Mouse (Mus musculus) kidney, adult 9 months (tissue): ENCODE data around the gene Gm9936.
A peak's percentile ranks its signal among the peaks of the same experiment; 100 is the strongest.
"Not testable (repeated sequence)": the region's sequence is repeated elsewhere in the genome, so short reads cannot be mapped to it uniquely, and the experiment has no call there.

Source experiments
- DNase-seq: peaks from one replicate; pipeline ENCODE4 v3.0.0; 2022

The Gm9936 gene

GRCm38 (mm10) chr5:114858582-114858981 lies at the start of gene Gm9936:
Gene Gm9936, minus strand, starts transcription at chr5:114858682.
- no peak for DNase-seq

GRCm38 (mm10) chr5:114902413-114902812 lies 43.9 kb upstream of the Gm9936 start:
- DNase-seq, result peak; percentile 69

DNA sequence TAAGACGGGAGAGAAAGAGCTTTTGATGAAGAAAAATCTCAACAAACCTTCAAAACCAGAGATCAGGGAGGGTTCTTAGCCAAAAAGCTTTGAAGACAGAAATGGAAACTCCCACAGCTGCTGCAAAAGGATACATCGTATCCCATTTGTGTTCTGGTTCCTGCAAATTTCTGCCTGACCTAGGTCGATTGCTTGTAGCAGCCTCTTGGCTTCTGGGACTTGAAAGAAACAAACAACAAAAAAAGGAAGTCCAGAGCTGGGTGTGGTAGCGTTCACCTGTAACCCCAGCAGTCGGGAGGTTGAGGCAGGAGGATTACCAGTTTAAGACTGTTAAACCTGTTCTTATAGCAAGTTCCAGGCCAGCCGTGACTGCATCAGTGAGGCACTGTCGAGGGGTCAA lies 40.4 kb upstream of the Gm9936 start:
- no peak for DNase-seq

DNA sequence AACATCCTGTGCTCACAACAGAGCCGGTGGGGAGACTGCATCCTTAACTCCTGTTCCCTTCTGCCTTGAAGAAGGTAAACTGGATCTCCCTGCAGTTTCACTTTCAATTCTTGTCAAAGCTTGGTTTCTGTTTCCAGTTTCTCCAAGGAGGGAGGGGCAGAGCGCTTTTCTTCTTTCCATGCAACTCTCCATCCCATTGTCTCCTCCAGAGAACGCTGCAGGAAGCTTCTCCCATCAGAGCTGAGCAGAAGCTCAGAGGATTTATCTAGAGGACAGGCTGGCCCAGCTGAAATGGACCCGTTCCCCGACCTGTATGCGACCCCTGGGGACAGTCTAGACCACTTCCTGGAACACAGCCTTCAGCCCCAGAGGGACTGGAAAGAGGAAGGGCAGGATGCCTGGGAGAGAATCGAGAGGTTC lies 38.9 kb upstream of the Gm9936 start:
- DNase-seq, result peak; percentile 55

- DNase-seq, result no peak
These were observed 38.3 kb upstream of the Gm9936 start, which contains the start of gene Oasl2 for GRCm38 (mm10) chr5:114896688-114897373. Gene Oasl2, plus strand, starts transcription at chr5:114896936.

DNA sequence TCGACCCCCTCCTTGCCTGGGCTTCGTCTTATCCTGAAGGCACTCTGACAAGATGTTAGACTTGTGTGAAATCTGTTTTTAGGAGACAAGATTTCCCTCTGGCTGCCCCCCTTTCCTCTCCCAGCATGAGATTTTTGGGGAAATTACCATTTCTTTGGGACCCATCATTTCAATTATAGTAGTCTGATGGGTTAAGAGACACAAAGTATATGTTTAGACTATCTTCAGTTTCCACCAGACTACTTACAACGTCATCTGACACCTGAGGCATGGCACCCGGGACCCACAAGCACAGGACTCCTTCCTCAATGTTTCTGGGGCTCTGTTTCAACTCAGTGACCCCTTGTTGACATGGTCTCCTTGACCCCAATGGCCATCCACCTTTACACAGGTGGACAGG lies 37.1 kb upstream of the Gm9936 start:
- no peak for DNase-seq

GRCm38 (mm10) chr5:114888995-114889394 lies 30.5 kb upstream of the Gm9936 start:
- DNase-seq, result no peak

GRCm38 (mm10) chr5:114886801-114887200 lies 28.3 kb upstream of the Gm9936 start:
- peak; percentile 7 for DNase-seq

DNA sequence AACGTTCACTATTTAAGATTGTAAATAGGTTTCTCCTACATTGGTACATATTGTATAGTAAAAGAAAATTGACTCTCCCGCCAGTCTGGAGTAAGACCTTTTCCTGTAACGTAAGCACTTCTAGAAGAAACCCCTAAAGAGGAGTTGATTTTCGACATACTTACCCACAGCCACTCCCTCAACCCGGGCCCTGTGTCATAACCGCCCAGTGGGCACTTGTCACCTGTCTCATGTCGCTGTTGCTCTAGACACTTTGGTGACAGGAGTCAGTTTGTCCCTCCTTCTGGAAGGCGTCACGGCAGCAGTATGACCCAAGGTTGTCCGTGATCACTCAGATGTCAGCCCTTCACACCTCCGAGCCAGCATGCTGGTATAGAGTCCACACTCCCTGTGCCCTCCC lies 24.5 kb upstream of the Gm9936 start:
- DNase-seq, result no peak

- not testable (repeated sequence) for DNase-seq
These were observed 23.8 kb upstream of the Gm9936 start for GRCm38 (mm10) chr5:114882319-114882718.

- DNase-seq, result no peak
These were observed 20.9 kb upstream of the Gm9936 start for GRCm38 (mm10) chr5:114879399-114879798.

GRCm38 (mm10) chr5:114877487-114877886 lies 19.0 kb upstream of the Gm9936 start:
- no peak for DNase-seq

GRCm38 (mm10) chr5:114876331-114876730 lies 17.8 kb upstream of the Gm9936 start:
- DNase-seq, result no peak

- DNase-seq, result peak; percentile 30
These were observed 17.4 kb upstream of the Gm9936 start for GRCm38 (mm10) chr5:114875858-114876257.

DNA sequence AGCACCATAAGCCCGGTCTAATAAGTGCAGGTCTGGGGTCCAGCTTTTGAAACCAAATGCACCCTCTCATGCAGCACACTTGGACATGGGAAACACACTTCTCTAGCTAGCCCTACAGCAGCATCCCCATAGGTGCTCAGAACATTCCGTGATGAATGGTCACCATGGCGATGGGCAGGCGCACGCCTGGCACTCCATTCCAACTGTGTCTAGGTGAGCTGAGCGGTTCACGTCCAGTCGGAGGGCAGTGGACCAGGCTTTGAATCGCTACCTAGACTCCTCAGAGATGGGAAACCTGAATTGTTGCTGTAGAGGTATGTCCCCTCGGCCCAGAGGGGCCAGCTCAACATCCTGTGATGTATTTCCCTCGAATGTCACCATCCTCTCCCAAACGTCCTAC lies 6.8 kb upstream of the Gm9936 start:
- DNase-seq, result no peak

DNA sequence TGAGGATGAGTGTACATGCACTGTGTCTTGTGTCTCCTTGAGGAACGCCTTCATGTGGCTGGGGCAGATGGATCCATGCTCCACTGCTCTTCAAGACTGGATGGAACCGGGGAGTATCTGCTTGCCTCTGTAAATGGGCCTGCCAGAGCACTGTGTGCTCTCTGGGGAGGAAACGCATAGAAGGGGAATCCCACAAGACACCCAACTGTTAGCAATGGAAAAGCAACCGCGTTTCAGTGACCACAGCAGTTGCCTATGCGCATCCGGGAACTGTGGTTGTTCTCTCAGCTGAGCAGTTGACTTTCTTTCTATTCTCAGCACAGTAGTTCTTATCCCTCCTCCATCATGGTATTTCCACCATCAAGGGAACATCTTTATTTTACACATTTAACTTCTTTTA lies 6.3 kb upstream of the Gm9936 start:
- no peak for DNase-seq

DNA sequence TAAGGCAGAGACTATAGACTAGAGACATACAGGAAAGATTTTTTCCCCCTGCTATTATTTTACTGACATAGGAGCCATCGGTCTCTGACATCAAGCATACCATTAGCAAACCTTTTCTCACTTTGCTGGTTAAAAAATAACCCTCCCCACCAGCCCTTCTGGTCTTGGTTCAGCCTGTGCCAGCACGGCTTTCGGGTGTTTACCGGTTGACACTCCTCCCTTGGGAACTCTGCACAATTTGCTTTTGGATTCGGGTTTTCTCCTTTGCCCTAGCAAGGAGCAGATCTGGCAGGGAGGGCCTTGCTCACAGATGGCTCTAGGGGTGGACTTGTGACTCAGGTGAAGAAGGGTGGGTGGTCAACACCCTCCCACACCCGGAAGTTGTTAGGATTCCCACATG lies 3.2 kb upstream of the Gm9936 start:
- DNase-seq, result peak; percentile 63

DNA sequence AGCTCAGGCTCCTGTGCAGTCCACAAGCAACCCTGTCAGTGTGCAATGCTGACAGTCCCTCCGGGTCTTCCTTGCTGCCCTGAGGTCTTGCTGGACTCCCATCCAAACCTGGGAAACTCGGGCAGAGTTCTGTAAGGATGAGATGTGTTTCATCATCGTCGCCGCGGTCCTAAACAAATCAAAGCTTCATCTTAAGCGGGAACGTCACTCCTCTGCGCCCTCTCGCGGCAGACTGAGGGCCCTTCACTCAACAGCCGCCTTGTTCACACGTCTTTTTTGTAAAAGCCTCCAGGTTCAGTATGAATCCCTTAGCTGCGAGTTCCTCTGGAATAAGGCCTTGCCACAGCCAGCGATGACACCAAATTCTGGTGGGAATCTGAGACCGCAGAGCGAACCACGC lies 771 bp upstream of the Gm9936 start:
- peak; percentile 65 for DNase-seq

DNA sequence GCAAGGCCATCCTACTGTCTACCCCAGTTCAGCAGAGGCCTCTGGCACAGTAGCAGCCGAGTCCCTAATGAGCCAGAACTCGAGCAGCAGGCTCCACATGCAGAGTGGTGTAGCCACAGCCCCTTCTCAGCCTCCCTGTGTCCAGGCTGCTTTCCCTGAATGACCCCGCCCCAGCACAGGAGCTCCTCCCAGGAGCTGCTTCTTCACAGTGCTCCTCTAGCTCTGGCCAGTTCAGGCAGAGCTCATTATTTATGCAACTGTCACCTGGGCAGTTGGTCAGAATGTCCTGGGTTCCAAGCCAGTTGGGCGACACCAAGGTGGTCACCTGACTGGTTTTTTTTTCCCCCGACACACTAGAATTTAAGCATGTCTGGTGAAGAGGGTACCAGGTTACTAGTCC lies 5.1 kb downstream of the Gm9936 start, which contains the start of gene 4930519G04Rik:
TSS of gene 4930519G04Rik (plus strand) at position 301 of the 400 bp plus-strand sequence.
- not testable (repeated sequence) for DNase-seq

GRCm38 (mm10) chr5:114851565-114852236 lies 6.8 kb downstream of the Gm9936 start:
- no peak for DNase-seq

- not testable (repeated sequence) for DNase-seq
These were observed 14.1 kb downstream of the Gm9936 start for GRCm38 (mm10) chr5:114844371-114844770.

GRCm38 (mm10) chr5:114842674-114843073 lies 15.8 kb downstream of the Gm9936 start:
- no peak for DNase-seq

DNA sequence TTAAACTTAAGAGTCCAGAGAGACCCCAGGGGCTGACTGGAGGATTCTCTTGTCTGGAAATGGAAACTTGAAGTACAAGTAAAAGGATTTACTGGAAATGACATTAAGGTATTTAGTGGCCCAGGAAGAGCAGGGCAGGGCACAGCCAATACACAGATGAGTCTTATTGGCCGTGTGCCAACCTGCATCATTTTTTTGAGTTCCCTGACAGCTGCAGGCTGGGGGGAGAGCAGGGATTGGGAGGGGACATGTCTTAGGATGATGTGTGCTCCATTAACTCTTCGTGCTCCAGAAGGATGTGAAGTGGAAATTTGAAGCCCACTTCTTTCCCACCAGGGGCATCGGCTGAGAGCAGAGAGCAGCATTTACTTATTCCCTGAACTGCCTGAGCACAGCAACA lies 16.3 kb downstream of the Gm9936 start:
- DNase-seq, result not testable (repeated sequence)

GRCm38 (mm10) chr5:114840481-114840880 lies 18.0 kb downstream of the Gm9936 start:
- DNase-seq, result not testable (repeated sequence)
